Mouse (Mus musculus) kidney, postnatal 25 days (tissue): ENCODE data around the gene Trmt112.
"Not testable (repeated sequence)": the region's sequence is repeated elsewhere in the genome, so short reads cannot be mapped to it uniquely, and the experiment has no call there.

ENCODE experiments used
- DNase-seq, 2 experiments: peaks; one replicate each; pipeline ENCODE4 v3.0.0; 2021; ENCODE audit warnings: mixed read lengths in 2 of 2

Trmt112 gene

DNA sequence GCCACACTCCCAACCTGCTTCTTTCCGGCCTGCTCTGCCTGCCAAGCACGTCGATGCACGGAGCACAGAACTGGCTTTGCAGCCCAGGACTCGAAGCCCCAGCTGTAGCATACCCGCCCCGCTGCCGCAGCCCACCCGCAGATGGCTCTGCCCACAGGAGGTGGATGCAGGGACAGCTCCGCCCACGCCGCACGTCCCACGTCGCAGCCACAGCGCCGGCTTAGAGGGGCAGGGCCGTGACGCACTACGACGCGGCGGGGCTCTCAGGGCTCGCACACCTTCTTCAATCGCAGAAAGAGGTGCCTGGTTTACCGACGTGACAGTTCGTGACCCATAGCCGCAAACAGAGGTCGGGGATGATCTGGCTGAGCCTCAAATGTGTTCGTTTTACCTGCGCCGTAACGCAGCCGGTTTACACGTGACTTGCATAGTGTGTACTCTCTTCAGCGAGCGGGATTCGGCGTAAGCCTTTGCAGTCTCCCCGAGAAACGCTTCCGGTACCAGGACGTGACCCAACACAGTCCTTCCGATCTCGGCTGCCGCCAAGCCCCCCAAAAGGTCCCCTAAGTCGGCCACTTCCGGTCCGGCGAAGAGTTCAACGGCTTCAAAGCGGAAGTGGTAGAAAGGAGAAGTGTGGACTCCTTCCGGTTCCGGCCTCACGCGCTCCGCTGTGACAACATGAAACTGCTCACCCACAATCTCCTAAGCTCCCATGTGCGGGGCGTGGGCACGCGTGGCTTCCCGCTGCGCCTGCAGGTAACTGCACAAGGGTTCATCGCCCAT, at the start of gene Trmt112, which contains the start of gene Prdx5:
Gene Trmt112 (plus strand): TSS at position 192 of the 783 bp plus-strand sequence.
Gene Prdx5 (minus strand): TSS at position 600 of the 783 bp plus-strand sequence.
- peak; percentile 94 to 98 for DNase-seq

- DNase-seq = no peak
These were observed 49.5 kb upstream of the Trmt112 start for GRCm38 (mm10) chr19:6859971-6860370.

GRCm38 (mm10) chr19:6860706-6861105, 48.8 kb upstream of the Trmt112 start:
- no peak for DNase-seq

DNA sequence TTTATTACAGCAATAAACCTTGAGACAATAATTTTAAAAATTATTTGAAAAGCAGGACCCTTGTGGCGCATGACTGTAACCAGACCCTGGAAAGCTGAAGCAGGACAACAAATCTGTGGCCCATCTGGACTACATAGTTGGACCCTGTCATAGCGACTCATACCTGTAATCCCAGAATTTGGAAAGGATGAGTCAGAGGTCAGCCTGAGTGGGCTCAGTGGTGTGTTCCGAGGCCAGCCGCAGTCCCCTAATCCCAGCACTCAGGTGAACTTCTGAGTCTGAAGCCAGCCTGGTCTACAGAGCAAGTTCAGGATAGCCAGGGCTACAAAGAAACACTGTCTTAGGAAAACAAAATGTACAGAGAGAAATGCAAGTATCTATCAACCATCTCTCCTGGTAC, 48.0 kb upstream of the Trmt112 start:
- no peak for DNase-seq

DNA sequence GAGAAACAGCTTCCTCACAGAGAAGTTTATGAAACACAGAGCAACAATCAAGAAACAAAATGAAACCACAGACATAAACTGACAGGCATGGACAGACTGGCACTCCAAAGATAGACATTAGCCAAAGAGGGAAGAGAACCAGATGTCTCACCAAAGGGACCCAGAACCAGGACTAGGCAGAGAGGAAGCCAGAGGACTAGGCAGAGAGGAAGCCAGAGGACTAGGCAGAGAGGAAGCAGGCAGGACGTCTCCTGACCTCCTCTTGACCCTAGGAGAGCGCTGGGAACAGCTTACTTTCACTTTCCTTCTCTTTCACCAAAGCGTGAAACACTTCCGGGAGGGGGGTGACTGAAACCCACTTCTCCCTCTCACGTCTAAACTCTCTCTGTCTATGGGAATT, 40.1 kb upstream of the Trmt112 start:
- peak; percentile 69 to 86 for DNase-seq

DNA sequence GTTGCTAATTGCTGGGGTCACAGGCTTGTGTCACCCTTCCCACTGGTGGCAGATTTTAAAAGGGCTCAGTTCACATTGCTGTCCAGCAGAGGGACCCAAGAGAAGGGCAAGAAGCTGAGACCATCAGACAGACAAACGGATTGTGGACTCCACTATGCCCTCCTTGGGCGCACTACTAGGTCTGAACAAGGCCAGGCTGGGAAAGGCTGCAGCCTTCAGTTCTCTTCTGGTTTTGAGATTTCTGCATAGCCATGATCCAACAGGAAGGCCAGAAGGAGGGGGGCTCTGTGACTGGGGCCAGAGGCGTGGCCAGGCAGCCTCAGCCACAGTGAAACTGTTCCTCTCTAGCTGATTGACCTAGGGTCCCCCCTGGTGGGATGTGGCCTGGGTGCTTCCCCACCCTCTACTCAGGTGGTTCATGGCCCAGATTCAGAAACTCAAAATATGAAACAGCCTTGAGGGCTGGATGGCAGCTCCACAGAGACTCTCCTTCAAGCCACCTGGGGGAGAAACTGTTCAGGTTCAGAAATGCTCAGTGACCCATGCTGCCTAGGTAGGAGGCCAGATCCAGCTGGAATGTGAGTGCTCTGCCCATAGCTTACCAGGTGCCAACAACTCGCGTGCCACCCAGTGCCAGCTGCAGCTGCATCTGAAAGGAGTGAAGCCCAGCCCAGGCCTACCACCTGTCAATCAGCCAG, 37.8 kb upstream of the Trmt112 start:
- peak; percentile 86 to 96 for DNase-seq

DNA sequence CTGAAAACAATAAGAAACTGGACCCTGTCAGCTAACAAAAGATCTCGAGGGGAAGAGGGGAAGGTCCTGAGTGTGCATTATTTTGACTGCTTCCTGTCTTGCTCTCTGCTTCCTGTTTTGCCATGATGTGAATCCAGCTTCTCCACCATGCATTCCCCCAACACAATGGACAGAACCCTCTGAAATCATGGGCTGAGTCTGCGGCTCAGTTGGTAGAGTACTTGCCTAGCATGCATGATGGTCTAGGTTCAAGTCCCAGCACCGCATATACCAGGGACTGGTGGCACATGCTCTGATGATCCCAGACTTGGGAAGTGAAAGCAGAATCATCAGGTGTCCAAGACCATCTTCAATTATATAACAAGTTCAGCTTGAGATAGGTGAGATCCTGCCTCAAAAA, 36.8 kb upstream of the Trmt112 start:
- DNase-seq = no peak

DNA sequence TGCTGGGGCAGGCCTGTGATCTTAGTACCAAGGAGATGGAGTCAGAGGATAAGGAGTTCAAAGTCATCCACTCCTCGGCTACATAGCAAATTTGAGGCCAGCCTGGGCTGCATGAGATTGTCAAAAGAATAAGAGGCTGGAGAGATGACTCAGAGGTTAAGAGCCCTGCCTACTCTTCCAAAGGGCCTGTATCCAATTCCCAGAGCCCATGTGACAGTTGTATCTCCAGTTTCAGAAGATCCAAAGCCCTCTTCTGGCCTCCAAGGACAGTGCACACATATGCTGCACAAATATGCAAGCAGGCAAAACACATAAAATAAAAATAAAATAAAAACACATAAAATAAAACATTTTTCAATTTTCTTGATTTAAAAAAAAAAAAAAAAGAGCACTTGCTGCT, 35.2 kb upstream of the Trmt112 start:
- no peak for DNase-seq

GRCm38 (mm10) chr19:6875834-6876233, 33.7 kb upstream of the Trmt112 start:
- no peak for DNase-seq

GRCm38 (mm10) chr19:6876799-6877198, 32.7 kb upstream of the Trmt112 start:
- no peak for DNase-seq

GRCm38 (mm10) chr19:6877965-6878364, 31.5 kb upstream of the Trmt112 start:
- no peak for DNase-seq

- DNase-seq = no peak
These were observed 17.0 kb upstream of the Trmt112 start for GRCm38 (mm10) chr19:6892512-6892911.

GRCm38 (mm10) chr19:6893731-6894451, 15.6 kb upstream of the Trmt112 start:
- no peak for DNase-seq

- DNase-seq = not testable (repeated sequence)
These were observed 13.7 kb upstream of the Trmt112 start for GRCm38 (mm10) chr19:6895608-6896305.

DNA sequence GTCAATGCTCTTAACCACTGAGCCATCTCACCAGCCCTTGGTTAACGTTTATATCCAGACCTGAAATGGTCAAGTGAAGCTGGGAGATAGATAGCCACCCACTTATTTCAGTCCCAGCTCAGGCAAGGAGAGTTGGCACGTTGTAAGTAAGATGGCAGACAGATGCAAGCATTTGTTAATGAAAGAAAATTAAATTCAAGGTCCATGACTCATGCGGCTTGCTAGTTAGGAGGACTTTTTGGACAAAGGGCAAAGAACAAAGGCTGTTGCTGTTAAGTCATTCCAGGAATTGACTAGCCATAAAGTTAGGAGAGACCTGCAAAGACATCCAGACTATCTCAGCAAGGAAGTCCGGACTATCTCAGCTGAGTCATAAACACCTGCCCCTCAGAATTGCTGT, 9.9 kb upstream of the Trmt112 start:
- DNase-seq = peak in 1 of 2 experiments; percentile 24

GRCm38 (mm10) chr19:6903031-6903430, 6.5 kb upstream of the Trmt112 start:
- DNase-seq = peak; percentile 60 to 72

- peak; percentile 85 to 93 for DNase-seq
These were observed 4.7 kb upstream of the Trmt112 start for GRCm38 (mm10) chr19:6904846-6905245.

DNA sequence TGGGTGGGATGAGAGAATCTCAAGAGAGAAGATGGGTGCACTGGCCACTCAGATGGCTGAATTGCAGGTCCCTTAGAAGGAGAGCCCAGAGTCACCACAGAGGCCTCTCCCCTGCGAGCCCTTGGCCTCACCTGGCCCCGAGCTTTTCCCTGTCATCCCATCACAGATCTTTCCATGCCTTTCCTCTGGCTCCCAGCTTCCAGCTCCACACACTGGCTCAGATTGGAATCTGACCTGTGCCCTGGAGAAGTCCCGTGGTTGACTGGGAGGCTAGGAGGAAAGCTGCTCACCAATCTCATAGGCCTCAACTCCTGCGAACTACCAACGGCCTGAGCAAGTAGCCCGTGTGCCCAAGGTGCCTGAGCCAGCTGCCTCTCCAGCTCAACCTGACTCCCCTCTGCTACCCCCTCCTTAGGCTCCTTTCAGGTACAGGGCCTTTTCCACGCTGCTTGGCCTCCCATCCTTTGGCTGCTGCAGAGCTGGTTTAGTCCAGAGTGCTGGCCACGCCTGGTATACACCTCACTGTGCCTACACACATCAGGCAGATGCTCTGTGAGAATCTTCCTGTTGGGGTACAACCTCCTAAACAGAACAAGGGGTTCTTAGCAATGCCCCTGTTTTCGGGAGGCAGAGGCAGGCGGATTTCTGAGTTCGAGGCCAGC, 3.9 kb upstream of the Trmt112 start:
- peak in 1 of 2 experiments; percentile 71 for DNase-seq

- peak; percentile 62 to 78 for DNase-seq
These were observed 3.3 kb upstream of the Trmt112 start for GRCm38 (mm10) chr19:6906199-6906598.

DNA sequence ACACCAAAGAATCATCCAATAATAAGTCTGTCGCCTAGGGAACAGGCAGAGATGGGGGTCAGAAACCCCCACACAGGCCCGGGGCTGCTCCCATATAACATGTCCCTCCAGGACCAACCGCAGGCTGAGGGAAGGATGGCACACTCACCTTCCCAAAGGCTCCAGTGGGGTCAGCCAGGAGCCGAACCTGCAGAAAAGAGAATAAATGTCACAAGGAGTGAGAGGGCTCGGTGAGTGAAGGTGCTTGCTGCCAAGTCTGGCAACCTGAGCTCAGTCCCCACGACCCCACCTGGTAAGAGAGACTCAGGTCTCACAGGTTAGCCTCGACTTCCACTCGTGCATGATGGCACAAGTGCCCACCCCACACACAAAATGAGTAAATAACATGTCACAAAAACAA, 2.4 kb upstream of the Trmt112 start:
- no peak for DNase-seq

DNA sequence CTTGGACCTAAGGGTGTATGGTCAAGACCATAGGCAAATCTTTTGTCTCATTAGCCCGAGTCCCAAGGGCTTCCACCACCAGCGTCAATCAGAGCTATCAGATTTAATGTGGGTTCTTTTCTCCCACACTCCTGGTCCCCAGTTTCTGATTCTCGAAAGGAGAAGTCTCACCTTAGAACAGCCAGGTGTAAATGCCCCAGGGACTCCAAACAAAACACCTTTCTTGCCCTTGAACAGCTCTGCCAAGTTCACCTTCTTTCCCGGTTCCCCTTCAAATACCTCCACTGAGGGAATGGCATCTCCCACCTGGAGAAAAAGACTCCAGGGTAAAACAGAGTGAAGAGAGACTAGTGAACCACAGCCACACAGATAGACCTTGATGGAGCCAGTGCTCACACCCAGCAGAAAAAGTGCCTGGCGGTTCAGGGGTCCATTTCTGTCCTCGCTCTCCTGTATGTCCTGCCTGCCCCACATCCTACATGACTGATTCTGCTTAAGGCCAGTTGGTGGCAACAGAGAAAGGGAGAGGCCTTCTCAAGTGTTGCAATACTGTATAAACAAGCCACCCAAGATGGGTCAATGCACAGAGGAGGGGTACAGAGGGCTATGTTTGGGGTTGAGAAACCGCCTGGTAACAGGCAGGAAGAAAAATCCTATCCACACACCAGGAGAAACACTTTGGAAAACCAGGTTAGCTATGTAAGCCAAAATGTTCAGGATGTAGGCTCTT, 1.5 kb upstream of the Trmt112 start:
- peak in 1 of 2 experiments; percentile 58 for DNase-seq
